Mouse (Mus musculus) cerebellum, adult 18-20 months (tissue): ENCODE data around the gene Mtg1.

ENCODE experiments used
- DNase-seq, 2 experiments: peaks; one replicate each; pipeline ENCODE4 v3.0.0; 2021

The Mtg1 gene

DNA sequence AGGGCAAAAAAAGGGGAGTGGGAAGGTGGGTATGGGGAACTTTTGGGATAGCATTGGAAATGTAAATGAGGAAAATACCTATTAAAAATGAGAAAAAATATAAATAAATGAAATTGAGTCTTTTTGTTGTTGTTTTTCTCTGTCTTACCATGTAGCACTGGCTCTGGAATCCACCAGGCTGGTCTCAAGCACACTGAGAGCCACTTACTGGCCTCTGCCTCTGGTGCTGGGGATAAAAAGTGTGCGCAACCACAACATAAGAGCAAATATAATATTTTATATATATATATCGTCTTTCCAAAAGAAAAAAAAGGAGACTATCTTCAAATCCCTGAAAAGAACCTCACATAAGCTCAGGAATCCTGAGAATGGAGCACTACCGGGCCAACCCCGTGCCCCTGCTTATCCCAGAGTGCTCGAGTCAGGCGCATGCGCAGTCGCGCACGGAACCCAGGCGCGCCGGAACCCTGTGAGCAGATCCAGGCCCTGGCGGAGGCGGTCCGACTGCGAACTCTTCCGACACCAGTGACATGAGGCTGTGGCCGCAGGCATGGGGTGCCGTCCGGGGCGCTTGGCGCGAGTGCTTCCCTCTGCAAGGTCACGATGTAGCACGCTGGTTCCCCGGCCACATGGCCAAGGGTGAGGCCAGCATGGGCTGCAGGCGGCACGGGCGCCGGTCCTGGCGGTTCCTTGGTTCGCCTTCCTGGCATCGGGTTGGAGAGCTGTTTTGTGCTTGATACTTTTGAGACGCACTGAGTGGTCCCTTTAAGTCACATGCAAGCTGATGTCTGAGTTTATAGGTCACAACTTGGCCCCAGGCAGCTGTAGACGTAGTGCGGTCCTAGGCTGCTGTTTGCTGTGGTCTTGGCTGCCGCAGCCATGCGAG lies at the start of gene Mtg1:
Mtg1 (plus strand) TSS at position 430 of the 886 bp plus-strand sequence.
- DNase-seq, result peak; percentile 93 to 99

GRCm38 (mm10) chr7:140090601-140091000 lies 46.8 kb upstream of the Mtg1 start:
- DNase-seq, result no peak

- DNase-seq, result no peak
These were observed 44.3 kb upstream of the Mtg1 start, which contains the start of gene Prap1 for GRCm38 (mm10) chr7:140092924-140093528. TSS of gene Prap1 (plus strand) at chr7:140093395.

- no peak for DNase-seq
These were observed 42.4 kb upstream of the Mtg1 start for GRCm38 (mm10) chr7:140094954-140095353.

- DNase-seq, result no peak
These were observed 41.8 kb upstream of the Mtg1 start for GRCm38 (mm10) chr7:140095556-140095955.

- DNase-seq, result no peak
These were observed 41.3 kb upstream of the Mtg1 start for GRCm38 (mm10) chr7:140096055-140096454.

GRCm38 (mm10) chr7:140098466-140098865 lies 38.9 kb upstream of the Mtg1 start:
- DNase-seq, result no peak

- DNase-seq, result peak; percentile 32 to 52
These were observed 35.9 kb upstream of the Mtg1 start for GRCm38 (mm10) chr7:140101498-140101897.

DNA sequence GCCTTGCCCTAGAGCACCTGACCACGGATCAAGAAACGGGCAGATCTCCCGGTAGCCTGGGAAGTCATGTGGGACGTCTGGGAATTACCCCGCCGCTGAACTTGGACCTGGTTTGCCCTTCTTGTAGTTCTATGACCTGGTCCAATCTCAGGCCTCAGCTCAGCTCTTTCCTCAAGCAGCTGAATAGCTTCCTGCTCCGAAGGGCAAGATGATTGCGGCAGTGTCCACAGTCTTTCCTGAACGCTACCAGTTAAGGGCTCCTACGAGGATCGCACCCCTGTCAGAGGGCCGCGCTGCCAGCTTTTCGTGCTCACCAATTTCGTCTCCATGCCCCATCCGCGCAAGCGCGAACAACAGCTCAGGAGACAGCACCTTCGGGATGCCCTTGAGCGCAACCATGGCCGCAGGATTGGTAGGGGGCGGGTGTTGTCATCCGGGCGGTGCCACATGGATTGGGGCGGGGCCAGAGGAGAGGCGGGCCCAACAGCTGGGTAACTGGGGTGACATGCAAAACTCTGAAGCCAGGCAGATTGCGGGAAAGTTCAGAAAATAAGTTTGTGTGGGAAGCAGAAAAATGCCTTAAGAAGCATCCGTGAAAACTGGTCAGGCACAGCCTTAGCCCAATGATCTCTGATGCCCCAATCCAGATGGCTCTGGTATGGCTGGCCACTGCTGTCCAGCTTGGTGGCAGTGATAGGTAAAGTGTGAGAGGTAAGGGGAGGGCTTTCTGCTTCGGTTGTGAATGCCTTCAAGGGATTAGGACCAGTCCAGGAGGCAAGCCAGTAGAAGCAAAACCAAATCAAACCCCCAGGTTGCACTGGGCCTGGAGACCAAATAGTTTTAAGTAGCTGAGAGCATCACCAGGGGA lies 35.1 kb upstream of the Mtg1 start, which contains the start of gene Fuom:
Fuom (minus strand) TSS at position 449 of the 868 bp plus-strand sequence.
- DNase-seq, result peak; percentile 87 to 89

DNA sequence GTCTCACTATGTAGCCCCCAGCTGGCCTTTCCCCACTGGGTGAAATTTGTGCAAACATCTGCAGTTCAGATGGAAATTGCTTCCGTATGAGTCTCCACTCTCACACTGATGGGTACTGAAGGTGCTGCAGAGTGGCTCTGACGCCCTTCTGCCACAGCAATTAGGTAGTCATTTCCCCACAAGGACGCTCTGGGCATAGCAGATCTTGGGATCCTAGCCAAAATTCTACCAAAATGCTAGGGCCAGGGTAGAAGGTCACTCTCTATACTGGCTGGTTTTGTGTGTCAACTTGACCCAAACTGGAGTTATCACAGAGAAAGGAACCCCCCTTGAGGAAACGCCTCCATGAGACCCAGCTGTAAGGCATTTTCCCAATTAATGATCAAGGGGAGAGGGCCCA lies 33.4 kb upstream of the Mtg1 start:
- DNase-seq, result no peak

DNA sequence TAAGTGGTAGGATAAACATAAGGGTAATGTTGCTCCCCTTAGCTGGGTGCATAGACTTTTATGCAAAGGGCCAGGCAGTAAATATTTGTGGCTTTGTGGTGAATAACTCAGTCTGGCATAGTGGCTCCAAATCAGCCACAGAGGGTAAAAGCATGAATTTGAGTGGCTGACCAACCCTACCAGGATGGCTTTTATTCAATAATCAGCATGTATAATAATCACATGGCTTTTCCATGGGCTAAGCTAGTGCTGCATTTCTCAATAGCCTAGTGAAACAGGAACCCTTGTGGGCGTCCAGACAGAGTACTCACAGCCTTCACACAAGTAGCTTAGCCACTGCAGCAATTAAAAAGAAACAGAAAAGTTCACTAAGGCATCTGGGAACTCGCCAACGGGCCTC lies 25.4 kb upstream of the Mtg1 start:
- no peak for DNase-seq

DNA sequence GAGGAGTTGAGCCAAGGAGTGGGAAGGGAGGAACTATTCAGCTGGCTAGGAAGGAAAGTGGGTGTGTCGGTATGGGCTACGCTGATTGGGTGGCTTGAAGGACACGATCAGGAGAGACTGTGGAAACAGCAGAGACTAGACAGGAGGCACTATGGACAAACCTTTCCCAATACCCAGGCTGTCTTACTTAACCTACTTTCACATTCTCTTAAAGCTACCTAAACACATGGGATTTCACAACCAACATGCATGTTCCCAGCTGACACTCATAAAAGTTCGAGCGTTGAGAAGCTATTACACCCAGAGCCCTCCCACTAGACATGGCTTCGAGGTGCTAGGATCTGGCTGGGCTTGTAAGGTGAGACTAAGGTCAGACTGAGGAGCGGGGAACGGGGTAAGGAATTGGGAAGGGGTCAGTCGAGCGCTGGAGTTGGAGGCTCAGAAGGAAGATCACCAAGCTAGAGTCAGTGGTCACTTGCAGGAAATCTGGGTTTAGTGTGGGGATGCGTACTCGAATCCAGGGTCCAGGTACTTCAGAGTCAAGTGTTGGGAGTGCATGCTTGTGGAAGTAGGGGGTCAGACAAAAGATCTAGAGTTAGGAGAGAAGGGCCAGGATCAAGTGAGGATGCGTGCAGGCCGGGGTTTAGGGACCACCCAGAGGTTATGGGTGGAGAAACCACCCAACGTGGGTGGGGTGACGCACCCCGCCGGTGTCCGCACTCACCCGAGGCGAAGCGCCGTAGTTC lies 21.6 kb upstream of the Mtg1 start, which contains the start of gene Paox:
Paox (plus strand) TSS at position 217 of the 746 bp plus-strand sequence.
- DNase-seq, result peak; percentile 31 to 52

GRCm38 (mm10) chr7:140116329-140117054 lies 20.9 kb upstream of the Mtg1 start, which contains the start of gene Echs1:
TSS of gene Echs1 (minus strand) at chr7:140116476.
- DNase-seq, result peak; percentile 87 to 93

DNA sequence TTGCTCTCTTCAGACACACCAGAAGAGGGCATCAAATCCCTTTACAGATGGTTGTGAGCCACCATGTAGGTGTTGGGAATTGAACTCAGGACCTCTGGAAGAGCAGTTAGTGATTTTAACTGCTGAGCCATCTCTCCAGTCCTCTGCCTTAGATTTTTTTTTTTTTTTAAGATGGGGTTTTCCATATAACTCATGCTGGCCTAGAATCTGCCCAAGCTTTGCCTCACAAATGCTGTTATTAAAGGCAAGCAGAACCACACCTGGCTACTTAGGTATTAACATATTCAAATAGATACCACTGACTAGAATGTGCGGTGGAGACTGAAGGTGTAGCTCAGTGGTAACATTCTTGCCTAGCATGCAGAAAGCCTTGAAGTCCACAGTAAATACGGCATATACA lies 16.9 kb upstream of the Mtg1 start:
- no peak for DNase-seq

DNA sequence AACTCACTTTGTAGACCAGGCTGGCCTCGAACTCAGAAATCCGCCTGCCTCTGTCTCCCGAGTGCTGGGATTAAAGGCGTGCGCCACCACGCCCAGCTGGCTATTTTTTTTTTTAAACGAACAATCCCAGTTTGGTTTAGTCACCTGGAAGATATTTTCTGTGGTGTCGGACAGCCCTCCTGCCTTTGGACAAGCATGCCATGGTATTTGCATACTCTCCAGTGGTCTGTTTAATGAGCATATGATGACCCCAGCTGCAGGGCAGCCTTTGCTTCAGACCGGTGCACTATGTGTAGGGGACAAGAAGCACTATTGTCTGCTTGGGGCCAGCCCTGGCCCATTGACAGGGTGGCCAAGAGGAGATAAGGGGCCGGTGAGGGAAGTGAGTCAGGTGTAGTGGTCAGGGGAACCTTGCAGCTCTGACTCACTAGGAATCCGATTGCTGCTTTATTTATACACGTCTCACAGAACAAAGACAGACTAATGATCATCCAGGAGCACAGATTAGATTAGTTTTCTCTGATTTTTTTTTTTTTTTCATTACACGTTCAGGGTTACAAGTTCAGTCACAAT lies 15.9 kb upstream of the Mtg1 start:
- DNase-seq, result no peak

DNA sequence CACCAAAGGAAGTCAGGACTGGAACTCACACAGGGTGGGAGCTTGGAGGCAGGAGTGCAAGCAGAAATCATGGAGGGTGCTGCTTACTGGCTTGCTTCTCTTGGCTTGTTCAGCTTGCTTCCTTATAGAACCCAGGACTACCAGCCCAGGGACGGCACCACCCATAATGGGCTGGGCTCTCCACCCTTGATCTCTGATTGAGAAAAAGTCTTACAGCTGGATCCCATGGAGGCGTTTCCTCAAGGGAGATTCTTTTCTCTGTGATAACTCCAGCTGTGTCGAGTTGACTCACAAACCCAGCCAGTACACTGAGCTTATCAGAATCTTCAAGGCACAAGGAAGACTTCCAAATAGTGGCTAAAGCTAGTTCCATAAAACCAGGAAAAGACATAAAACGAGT lies 14.6 kb upstream of the Mtg1 start:
- no peak for DNase-seq

- no peak for DNase-seq
These were observed 13.0 kb upstream of the Mtg1 start for GRCm38 (mm10) chr7:140124382-140124781.

- peak; percentile 93 to 97 for DNase-seq
These were observed 11.9 kb upstream of the Mtg1 start for GRCm38 (mm10) chr7:140125278-140126021.

DNA sequence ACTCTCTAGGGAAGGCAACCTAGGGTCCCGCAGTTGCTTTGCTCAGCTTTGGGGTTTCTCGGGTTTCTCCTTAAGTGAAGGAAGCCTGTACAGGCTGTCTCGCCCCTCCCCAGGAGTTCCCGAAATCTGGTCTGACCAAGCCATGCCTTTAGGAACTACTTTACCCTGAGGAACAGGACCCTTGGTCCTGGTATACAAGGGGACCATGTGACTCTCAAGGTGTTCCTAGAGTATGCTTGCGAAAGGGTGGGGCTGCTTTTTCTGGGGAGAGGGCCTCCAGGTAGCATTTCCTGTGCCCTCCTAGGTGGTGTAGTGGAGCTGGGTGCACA lies 11.4 kb upstream of the Mtg1 start:
- no peak for DNase-seq

- DNase-seq, result no peak
These were observed 10.4 kb upstream of the Mtg1 start for GRCm38 (mm10) chr7:140126934-140127333.
